Mouse (Mus musculus) ovary, postnatal 14 days (tissue): ENCODE data around the gene Borcs7.

ENCODE experiments used
- DNase-seq: peaks from one replicate; pipeline ENCODE4 v3.0.0; 2022; ENCODE audit warnings: low spot score

Borcs7 gene

DNA sequence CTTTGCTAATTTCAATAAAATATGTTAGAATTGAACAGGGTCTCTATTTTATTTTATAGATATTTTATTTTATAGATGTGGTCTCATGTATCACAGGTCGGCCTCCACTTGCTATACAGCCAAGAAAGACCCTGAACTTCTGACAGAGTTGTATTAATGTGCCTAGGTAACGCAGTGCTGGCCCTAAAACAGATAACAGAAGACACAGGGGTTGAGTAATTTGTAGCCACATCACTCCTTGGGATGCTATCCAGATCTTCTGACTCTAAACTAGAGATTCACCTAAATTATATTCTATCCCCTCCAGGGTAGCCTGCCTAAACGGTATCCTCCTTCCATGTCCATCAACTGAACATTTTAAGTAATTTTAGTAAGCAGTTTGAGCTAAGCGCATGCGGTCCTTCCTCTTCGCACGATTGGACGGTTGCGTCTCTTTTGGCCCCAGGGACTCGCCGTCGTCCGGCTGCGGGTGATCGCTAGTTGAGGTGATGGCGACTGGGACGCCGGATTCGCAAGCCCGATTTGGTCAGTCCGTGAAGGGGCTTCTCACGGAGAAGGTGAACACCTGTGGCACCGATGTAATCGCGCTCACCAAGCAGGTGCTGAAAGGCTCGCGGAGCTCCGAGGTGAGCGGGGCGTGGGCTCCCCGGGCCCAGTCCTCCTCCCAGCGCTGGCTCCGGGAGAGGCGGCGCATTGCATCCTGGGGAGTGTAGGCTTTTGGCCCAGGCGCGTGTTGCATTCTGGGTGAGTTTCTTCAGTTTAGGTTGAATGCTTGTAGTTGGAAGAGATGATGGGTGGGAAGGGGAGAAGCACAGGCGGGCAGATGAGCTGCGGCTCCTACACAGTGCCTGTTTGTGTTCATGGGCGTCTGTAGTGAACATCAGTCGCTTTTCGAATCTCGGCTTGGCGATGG, at the start of gene Borcs7:
TSS of gene Borcs7 (plus strand) at position 447 of the 913 bp plus-strand sequence.
- peak; percentile 70 for DNase-seq

- DNase-seq = no peak
Measured at GRCm38 (mm10) chr19:46640780-46641179, 48.9 kb upstream of the Borcs7 start.

GRCm38 (mm10) chr19:46641420-46642085, 48.2 kb upstream of the Borcs7 start:
- DNase-seq = peak; percentile 47

DNA sequence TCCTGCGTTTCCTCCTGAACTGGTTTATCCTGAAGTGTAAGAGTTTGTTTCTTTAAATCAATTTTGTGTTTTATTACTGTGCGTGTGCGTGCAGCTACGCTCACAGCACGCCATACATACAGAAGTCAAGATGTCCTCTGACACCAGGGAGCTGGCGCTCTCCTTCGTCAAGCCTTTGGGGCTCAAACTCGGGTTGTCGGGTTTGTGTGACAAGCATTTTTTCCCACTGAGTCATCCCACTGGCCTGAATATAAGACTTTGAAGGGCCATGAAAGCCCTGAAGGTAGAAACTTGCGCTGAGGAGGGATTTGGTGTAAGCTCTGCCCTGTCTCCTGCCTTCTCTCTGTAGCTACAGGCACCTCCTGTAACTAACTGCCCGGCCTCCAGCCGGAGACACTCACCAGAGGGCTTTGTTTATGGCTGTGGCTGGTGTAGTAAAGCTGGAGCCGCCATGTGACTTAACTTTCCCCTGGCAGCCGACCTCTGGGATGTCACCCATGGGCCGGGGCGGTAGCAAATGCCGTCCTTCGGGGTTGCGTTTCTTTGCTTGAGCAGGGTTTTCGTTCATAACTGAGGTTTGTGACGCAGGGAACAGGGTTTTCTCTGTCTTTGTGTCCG, 47.5 kb upstream of the Borcs7 start:
- DNase-seq = no peak

GRCm38 (mm10) chr19:46643236-46643635, 46.5 kb upstream of the Borcs7 start:
- no peak for DNase-seq

GRCm38 (mm10) chr19:46644343-46644792, 45.3 kb upstream of the Borcs7 start:
- no peak for DNase-seq

DNA sequence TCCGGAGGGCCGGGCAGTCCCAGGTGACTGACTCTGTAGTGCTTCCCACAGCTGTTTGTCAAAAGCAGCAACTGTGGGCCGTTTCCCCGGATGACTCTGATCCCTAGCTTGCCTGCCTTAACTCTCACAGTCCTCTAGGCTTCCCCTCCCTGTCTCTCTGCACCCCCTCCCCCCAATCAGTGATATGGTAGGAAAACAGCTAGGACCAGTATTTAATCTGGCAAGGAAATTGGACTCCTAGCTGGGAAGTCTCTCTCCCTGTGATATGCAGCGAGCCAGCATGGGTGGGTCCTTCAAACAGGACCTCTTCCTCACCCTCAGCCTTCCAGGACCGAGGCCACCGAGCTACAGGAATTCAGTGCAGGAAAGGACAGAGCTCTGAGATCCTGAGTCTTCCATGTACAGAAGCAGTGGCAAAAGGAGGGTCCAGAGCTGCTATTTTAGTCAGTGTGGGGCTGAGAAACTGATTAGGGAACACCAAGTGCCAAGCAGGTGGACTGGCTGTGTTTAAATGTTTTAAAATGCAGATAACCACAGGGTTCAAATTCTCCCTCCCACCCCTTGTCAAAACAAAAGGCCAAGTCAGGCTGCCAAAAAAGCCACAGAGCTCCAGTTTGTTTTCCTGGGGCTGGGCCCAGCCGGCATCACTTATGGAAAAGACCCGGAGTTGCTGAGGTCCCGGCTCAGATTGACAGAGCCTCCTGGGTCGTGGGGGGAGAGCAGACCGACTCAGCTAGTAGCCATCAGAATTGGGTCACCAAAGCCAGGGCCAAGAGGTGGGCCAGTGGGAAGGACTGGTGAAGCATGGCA, 44.7 kb upstream of the Borcs7 start:
- DNase-seq = peak; percentile 36

GRCm38 (mm10) chr19:46646041-46646481, 43.6 kb upstream of the Borcs7 start:
- DNase-seq = no peak

DNA sequence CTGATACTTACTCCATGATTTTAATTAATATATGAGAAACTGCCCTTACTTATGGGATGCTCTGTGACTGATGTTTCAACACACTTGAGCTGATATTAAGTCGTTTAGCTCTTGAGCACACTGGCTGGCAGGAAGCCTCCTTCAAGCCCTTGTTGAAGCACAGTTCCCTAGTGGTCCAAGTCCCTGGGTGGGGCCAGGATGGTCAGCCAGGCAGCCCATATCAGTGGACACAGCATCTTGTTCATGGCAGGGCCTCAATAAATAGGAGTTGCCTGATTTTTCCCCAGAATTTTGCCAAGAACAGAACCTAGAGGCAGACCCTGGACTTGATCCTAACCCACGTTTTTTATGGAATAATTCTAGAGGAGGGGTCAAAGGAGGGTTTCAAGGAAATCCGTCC, 42.5 kb upstream of the Borcs7 start:
- no peak for DNase-seq

GRCm38 (mm10) chr19:46647850-46648249, 41.9 kb upstream of the Borcs7 start:
- DNase-seq = no peak

DNA sequence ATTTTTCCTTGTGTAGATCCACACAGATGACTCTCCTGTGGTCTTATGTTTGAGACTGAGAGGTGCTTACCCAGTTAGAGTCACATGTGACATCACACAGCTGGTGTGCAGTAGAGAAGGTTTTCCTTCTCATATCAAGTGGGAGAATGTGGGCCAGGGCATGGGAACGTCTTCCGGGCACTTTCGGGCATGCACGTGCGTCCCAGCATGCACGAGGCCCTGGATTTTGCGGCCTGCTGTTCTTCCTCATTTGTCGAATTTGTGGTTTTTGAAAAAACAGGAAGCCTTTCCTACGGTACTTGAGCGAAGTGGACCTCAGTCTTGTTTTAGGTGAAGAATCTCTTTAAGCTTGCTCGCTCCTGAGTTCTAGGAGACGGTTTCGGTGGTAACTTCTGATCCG, 41.1 kb upstream of the Borcs7 start:
- no peak for DNase-seq

- DNase-seq = no peak
Measured at GRCm38 (mm10) chr19:46653188-46653587, 36.5 kb upstream of the Borcs7 start.

DNA sequence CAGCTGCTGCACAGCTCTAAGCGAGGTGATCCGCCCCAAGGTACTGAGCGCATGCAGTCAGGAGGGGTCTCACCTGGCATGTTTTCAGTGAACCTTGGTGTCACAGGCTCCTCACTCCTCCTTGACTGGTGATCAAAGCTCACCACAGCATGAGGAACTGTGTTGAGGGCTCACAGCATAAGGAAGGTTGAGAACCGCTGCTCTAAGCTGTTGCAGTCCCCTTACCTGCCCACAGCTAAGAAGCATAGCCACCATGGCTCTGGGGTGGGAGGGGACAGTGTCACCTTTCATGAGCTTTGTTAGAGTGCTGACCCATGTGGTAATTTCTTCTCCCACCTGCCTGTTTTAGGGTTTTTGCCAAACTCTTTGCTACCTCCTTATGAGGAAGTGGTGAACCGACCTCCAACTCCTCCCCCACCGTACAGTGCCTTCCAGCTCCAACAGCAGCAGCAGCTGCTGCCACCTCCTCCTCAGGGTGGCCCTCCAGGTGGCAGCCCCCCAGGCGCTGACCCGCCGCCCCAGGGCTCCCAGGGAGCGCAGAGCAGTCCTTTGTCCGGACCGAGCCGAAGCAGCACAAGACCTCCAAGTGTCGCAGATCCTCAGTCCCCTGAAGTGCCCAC, 36.0 kb upstream of the Borcs7 start:
- DNase-seq = no peak

- no peak for DNase-seq
Measured at GRCm38 (mm10) chr19:46655626-46656025, 34.1 kb upstream of the Borcs7 start.

- DNase-seq = no peak
Measured at GRCm38 (mm10) chr19:46656151-46656840, 33.4 kb upstream of the Borcs7 start.

GRCm38 (mm10) chr19:46657339-46658020, 32.2 kb upstream of the Borcs7 start:
- no peak for DNase-seq

- no peak for DNase-seq
Measured at GRCm38 (mm10) chr19:46658348-46658747, 31.4 kb upstream of the Borcs7 start.

DNA sequence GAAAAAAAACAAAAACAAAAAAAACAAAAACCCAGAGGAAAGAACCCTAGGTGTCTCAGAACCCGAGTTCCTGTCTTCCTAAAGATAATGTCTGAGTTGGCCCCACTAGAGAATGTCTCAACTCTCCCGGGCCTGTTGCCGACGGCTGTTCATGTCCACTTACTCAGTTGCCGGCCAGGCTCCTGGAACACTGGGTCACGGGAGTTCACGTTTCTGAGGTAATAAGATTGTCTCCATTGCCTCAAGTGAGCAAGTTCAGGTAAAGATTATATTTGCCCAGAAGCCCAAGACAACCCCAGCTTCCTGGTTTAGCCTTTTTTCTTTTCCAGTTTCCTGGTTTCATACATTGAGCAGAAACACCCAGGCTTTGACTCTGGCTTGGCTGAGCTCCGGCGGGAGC, 30.9 kb upstream of the Borcs7 start:
- no peak for DNase-seq

DNA sequence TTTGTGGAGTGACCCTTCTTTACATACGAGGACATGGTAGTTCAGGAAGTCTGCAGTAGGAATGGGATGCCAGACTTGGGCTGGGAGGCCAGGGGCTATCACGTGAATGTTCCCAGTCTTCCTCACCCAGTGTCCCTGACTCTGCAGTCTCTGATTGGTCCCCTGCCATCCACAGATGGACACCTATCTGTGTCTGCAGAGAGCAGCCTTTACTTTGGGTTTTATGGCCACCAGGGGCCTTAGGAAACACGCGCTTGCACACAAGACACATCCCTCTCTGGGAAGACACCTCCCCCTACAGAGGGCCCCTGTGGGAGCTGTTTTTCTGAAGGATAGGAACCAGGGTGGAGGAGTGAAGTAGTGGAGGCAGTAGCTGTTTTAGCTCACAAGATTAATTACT, 28.2 kb upstream of the Borcs7 start:
- no peak for DNase-seq

DNA sequence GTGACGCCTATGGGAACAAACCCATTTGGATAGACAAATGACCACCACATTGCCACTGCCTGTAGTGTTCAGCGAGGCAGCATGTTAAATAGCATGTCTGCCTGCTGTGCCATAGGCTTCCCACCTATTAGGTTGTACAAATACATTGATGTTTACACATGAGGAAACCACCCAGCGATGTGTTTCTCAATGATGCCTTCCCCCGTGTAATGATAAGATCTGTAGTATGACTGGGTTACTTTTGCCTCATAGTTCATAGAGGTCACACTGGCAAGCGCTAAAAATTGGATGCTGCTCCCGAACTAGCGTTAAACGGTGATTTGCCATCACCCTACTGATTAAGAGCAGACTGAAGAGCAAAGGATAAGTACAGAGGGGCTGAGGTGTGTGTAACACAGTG, 27.5 kb upstream of the Borcs7 start:
- DNase-seq = no peak
